Mouse (Mus musculus) gastrocnemius, postnatal 25 days (tissue): ENCODE measurements at regions not wholly inside any gene's neighbourhood (a gene's known extent, or its start where the extent isn't known, plus 50 kb on each side); places are given as distances from the start of the nearest gene placed in this dataset.
A peak's percentile ranks its signal among the peaks of the same experiment; 100 is the strongest.

Experiments used
- DNase-seq: peaks from one replicate; pipeline ENCODE4 v3.0.0; 2022

DNA sequence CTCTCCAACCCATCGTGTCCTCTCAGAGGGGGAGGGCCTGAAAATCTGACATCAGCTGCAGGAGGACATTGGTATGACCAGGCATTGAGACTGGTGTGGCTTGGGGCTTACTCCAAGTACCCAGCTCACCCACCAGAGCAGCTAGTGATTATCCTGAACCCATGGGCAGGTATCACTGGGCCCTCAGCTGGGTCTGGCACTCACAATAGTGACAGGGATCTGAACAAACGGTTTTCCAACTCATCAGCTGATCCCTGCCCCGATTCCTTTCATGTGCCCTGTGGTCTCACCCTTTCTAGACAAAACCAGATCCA, 211.2 kb downstream of the Gm26897 start:
- no peak for DNase-seq

DNA sequence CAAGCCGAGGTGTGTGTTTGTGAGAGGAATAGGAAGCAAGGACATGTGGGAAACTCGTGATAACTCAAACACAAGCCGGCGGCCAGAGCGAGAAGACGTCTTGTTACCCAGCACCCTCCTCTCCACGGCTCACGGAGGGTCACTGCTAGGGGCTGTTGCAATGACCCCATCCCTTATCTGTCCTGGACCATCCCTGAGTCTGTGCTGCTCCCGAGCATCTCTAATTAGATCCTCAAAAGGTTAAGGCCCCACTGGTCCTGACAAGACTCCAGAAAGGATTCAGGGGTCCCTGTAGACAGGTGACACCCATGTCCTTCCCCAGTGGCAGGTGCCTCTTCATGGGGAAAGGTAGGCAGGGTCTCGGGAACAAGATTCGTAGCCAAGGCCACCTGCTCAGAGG, 212.6 kb downstream of the Gm26897 start:
- no peak for DNase-seq

DNA sequence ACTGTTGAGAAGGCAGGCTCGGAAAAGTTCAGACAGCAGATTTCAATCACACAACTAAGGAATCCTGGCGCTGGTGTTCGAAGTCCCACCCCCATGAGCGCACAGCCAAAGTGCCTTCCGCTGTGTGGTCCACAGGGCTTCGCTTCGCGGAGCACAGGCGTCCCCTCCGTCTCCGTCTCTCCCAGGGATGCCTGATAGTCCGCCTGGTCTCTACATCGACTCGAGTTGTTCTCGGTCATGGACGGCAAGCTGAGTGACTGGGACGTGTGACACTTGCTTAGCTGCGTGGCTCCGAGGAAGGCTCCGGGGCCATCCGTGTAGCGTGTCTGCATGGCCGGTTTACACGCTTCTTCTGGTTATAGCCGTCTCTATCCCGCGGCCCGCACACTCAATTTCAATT, 224.0 kb downstream of the Gm26897 start:
- DNase-seq, result no peak

DNA sequence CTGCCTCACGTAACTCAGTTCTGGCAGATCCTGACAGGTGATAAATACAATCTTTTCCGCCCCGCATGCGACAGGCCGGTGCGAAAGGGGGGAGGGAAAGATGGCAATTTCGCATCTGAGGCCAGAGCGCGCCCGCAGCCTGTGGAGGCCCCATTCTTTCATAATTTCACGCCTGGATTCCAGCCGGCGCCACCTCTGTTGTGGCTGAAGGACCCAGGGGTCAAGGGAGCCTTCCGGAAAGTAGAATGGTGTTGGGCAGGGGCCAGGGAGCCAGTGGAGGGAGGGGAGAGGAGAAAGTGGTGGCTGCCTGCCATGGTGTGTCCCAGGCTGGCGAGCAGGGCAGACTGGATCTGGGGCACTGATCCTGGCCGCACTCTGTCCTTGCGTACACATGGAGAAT, 224.5 kb downstream of the Gm26897 start:
- DNase-seq, result no peak

DNA sequence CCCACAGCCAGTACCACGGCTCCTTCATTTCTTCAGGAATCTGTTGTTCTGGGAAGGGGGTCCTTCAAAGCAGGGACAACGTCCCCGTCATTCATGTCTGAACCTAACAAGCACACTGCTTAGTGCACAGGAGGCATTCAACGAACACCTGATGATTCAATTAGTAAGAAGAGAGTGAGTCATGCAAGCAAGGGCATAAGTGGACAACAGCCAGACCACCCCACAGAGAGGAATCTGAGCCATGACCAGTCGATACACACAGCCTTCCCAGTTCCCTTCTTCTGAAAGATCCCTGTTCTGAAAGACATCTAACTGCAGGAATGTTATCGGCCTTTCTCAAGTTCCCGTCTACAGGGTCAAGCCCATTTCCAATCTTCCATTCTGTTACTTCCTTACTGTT, 231.6 kb downstream of the Gm26897 start:
- no peak for DNase-seq

DNA sequence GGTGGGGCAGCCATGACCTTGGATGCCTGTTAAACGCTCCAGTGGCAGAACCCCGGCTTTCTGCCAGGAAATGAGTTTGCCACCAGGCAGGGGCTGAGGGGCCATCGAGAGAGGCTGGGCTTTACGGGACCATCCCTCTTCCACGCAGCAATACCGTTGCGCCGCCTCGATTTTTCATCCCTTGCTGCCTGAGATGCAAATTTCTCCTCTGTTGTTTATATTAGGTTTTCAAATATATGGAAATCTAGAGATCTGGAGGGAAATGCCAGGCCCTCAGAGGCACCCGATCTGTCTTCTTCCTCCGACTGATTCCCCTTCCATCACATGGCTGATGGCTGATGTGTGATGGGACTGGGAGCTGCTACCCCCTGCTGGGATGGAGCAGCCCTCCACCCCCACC, 234.4 kb downstream of the Gm26897 start:
- DNase-seq, result peak; percentile 2

DNA sequence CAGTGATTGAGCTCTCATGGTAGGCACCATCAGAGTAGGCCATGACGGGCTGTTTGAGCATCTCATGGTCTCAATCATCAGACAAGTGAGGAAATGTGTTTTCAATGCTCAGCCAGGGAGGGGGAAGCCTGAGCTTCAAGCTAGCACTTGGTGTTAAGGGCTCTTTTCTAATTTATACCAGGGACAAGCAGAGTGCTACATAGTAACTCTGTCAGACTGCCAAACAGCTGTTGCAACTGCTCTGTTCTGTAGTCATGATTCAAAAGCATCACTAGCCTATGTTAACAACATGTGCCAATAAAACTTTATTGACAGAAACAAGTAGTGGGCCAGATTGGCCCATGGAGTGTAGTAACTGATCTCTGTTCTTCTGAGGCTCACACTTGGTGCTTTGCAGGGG, 235.0 kb downstream of the Gm26897 start:
- no peak for DNase-seq

DNA sequence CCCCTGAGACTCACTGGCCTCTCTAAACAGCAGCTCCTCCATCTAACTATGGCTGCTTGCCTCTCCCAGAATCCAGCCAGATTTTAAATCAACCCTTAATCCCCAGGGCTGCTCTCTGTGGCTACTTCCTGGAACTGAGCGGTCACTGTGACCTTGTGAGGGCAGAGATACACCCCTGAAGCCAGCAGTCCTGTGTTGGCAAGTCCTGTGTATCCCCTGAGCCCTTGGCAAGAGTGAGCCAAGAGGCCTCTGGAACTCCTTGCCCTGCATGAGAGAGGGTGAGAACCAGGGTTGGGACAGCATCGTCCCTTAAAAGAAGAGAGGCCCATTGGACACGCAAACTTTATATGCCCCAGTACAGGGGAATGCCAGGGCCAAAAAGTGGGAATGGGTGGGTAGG, 237.5 kb downstream of the Gm26897 start:
- DNase-seq, result no peak

DNA sequence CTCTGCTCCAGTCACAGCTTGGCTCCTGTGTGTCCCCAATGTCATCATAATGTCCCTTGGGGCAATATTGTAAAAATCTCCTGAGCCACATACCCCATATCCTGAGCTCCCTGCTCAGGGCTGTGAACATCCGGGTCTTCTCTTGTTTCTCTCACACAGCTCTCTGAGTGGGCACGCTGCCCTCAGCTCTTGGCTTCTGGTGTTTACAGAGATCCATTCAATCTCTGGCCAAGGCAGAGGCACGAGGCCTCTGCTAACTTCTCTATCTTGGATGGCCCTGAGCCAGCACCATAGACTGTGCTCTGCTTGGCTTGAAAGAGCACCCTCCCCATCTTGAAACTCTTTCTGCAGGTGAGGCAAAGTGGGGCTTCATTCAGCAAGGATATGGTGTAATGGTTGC, 238.2 kb downstream of the Gm26897 start:
- no peak for DNase-seq

DNA sequence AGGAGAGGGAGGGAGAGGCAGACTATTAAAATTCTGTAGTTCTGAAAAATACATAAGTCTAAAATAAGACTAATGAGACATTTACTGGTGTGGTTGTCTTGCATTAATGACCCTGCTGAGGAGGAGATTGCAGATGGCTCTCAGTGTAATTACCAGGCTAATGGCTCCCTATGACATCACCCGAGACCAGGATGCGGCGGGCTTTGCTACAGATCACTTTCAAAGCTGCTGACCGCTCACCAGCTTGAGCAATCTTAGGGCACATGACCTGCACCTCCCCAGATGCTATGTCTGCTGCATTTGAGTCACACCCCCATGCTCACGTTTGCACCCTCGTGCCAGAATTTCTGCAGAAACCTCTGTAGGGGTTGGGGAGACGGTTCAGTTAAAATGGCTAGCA, 242.0 kb downstream of the Gm26897 start:
- DNase-seq, result no peak

DNA sequence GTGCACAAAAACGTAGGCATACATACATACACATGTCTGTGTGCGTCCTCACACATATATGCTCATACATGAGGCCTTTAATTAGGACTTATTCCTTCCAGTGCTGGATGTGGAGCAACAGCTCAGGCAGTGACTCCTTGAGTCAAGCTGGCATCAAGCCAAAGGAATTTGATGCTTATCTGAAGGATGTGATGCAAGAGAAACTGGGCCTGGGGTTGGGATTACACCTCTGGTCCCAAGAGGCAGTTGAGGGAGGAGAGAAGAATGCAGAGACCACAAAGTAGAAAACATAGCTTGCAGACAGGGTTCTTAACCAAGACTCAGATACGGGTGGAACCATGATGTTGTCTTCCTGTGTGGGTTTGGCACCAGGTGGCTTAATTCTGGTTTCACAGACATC, 245.9 kb downstream of the Gm26897 start:
- peak; percentile 3 for DNase-seq

DNA sequence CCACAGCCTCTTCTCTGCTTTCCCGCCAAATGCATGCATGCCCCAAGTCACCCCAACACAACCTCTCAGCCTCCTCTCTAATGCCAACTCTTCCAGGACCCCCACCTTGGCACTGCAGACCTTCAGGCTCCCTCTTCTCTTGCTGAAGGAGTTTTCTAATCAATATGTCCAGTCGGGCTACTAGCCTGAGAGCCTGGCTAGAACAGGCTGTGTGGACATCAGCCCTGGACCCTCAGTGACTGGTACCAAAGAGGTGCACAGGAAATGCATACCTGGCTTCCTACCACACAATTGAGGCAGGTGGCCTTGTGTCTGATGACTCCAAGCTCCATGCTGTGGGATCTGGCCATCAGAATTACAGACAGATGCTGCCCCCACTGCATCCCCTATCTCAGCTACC, 248.4 kb downstream of the Gm26897 start:
- DNase-seq, result peak; percentile 2

DNA sequence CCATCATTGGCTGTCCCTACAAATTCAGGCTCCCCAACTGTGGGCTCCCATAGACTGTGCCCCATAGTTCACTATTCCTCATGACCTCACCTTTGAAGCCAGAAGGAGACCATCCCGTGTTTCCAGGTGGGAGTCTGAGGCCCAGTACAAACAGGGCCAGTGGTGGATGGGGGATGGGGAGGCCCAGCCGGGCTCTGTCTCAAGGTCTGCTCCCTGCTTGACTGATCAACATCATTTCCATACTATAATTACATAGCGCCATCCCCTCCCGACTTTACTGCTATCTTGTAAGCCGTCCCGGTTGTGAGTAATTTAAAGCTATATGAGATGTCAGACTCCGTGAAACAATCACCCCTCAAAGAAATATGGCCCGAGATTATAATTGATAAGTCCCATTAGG, 252.3 kb downstream of the Gm26897 start:
- no peak for DNase-seq

DNA sequence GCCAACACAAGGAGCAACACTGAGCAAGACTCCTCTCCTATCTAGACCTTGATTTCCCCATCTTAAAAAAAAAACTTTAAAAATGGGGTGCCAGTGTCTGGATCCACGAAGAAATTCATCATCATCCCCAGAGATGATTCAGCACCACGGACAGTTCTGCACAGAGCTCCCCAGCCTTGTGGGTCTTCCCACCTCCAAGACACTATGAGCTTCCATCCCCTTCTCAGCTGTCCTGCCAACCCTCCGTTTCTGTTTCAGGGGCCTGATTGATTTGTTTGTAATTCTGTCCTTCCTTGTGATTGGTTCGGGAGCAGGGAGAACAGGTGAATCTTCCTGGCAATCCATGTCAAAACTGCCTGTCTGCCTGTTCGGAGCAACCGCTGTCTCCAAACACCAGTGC, 253.3 kb downstream of the Gm26897 start:
- DNase-seq, result no peak

DNA sequence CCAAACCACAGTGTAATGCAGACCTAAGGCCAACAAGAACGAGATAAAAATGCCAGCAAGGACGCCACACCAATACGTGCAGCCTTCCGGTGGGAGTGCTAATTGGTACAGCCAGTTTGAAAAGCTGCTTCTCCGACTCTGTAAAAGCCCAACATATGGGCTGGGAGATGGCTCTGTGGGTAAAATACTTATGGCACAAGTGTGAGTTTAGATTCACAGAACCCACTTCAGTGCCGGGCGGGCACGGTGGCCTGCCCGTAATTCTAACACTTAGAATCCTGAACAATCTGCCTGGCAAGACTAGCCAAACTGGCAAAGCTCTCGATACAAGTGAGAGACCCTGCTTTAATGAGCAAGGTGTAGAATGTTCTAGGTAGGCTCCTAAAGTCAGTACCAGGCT, 258.1 kb downstream of the Gm26897 start:
- no peak for DNase-seq

DNA sequence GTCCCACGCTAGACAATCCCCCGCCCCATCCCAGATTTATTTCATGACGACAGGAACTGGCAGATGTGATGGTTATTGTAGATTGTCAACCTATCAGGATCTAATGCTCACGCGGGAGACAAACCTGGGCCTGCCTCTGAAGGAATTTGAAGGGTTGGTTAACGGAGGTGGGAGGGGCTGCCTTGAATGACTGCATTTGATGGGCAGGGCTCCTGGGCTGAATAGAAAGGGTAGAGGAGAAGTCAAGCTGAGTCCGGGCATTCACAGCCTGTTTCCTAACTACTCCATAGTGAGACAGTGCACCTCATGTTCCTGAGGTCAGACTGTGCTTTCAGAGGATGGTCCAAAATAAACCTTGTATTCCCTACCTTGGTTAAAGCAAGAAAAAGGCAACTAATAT, 259.1 kb downstream of the Cryba4 start:
- no peak for DNase-seq

DNA sequence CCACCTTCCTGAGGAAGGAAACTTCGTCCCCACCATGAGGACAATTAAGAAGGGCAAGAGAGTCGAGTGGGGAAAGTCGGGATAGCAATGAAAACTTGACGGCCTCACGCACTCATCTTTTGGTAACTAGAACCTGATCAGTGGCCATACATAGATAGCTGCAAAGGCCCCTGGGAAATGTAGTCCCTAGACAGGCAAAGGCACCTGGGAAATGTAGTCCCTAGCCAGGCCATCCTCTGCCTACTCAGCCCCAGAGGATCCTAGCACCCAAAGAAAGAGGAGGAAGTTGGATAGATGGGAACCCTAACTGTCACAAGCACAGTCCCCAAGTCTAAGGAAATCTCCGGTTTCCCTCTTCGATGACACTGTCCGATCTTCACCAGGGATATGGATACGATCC, 258.4 kb downstream of the Cryba4 start:
- no peak for DNase-seq

DNA sequence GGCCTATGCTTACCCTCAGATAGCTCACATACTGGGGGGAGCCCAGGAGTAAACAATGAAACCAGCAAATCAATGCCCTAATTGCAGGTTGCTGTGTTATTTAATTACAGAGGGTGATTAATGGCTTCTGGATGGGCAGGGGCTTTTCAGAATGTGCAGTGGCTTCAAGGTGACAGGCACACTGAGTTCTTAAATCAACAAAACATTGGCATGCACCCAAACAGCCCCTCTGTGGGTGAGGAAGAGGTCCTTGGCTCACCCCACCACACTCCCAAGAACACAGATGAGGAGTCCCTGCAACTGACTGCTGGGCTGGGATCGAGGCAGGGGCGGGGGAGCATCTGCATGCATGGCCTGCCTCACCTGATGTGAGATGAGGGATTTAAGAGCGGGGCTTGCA, 255.5 kb downstream of the Cryba4 start:
- DNase-seq, result no peak

DNA sequence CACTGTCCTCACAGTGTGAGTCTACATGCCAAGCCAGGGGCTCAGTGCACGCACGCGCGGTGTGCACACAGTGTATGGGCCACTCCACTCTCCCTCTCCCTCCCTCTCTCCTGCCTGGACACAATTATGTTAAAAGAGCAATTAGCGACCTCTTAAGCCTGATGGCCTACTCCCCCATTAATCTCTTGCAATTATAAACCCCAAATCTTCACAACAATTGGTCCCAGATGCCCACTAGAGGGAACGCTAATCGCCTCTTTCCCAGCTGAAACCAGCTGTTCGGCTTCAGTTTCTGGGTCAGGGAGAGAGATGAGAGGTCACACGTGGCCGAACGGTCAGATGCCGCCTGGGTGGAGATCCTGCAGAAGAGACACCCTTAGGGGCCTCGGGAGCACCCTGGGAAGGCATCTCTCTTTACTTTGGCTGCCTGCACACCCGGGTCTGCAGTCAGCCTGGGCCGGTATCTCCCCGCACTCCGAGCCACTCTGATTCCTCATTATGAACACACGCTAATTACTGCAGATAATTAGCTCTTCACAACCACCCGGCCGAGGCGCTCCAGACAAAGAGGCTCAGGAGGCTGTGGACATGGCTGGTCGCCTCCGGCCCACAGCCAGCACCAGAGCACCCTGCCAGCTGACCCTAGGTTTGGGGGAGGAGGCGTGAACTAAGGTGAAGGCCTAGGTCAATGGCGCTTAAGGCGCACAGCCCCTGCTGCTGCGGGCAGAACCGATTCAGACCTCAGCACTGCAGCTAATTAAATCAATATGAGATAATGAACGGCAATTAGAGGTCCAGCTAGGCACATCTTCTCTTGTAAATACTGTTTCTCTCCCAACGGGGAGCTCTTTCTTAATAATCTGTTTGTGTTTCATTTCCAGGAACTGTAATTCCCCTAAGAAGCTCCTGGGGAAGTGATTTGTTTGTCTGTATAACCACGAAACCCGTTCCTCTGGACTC, 250.3 kb downstream of the Cryba4 start:
- no peak for DNase-seq

DNA sequence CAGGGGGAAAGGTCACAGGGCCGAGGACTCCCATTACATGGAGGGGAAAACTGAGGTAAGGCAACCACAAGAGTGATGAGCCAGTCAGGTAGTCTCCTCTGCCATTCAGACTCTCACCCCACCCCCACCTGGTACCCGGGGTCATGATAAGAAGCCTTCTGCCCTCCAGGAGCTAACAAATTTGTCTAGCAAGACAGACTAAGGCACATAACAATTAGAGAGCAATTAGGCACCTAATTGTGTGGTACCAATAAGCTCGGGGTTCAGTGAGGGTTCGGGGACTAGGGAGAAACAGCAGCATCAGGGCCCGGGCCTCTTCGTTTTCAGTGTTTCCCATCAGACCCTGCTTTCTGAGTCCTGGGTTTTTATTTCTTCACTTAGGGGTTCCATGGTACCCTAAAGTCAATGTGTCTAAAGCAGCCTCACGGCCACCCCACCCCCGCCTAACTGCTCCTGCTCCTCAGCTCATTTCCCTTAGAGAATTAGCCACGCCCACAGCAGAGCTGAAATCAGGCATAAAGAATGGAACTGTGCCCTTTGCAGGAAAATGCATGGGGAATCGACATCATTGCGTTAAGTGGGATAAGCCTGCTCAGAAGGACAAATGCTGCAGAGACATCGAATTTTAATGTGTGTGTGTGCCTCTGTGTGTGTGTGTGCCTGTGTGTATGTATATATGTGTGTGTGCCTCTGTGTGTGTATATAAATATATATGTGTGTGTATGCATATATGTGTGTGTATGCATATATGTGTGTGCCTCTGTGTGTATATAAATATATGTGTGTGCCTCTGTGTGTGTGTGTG, 249.3 kb downstream of the Cryba4 start:
- no peak for DNase-seq

DNA sequence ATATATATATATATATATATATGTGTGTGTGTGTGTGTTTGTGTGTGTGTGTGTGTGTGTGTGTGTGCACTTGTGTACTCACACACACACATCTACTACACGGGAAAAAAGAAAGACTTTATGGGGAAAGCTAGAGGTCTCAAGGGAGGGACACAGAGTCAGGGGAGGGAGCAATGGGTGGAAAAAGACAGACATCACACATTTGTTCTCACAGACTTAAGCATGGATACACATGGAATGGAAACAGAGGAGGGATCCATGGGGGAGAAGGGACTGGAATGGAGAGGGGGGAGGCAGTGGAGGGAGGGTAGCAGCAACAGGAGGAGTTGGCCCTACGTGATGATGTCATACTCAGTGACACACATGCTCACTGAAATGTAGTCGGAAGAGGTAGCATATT, 248.3 kb downstream of the Cryba4 start:
- DNase-seq, result no peak

DNA sequence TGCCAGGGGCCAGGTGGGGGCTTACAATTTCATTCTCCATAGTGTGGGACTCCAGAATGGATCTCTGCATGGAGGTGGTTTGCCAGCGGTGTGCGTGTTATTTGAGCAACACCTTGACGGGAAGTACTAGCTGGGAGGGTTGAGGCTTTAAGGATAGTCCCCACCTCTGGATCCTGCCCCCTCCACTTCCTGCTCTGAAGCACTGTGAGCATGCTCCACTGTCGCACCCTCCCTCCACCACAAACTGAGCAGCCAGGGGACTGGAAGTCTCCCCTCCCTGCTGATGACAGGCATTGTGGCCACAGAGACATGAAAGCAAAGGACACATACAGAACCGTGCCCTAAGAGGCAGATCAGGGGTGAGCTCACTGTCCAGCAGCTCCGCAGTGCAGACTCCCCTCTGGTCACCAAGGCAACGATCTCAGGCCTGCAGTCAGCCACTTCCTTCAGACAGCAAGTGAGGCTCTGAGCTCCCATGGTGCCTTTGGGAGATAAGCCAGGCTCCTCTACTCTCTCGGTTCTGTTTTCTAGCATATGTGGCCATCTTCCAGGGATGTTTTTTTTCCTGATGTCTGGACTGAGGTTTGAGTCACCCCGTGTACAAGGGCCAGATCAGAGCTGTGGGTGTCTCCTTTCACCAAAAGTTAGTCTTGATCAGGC, 239.7 kb downstream of the Cryba4 start:
- DNase-seq, result peak; percentile 48

DNA sequence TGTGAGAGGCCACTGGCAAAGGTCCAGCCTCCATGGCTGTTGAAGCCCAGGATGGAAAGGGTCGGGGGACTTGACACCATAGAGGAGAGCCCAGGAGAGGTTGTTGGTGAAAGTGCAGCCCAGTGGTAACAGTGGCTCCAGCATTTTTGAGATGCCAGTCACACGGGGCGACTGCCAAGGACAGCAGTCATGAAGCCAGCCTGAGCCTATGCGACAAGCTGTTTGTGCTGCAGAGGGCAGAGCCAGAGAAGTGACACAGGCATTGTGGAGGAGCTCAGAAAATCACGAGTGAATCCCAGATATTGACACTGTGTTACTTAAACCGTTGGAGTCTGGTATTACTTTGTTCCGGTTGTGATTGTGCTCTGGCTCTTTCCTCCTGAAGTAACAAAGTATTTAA, 233.4 kb downstream of the Cryba4 start:
- DNase-seq, result peak; percentile 25
